Mouse (Mus musculus) midbrain, embryonic 13.5 days (tissue): ENCODE data around the gene Aqp7. TPM values are rescaled to one million over a fixed set of nuclear protein-coding genes. Genes with fewer than 3 reads are reported as not detected.

Source experiments
- ATAC-seq: fragments of 200-750 bp; cut with Nextera tagmentation; 2 replicates; pipeline ENCODE4 v1.8.0; 2017; ENCODE audit warnings: mild to moderate bottlenecking, moderate TSS enrichment, moderate library complexity
- H3K27ac ChIP-seq: fragments of 300-500 bp; sonication (generic); 2 replicates; pipeline ENCODE4 v1.5.1; 2015; ENCODE audit warnings: inconsistent platforms, mild to moderate bottlenecking, moderate library complexity
- H3K27me3 ChIP-seq: fragments of 300-500 bp; sonication (generic); 2 replicates; pipeline ENCODE4 v1.6.1; 2015; ENCODE audit warnings: mild to moderate bottlenecking, inconsistent platforms
- H3K36me3 ChIP-seq: fragments of 300-500 bp; sonication (generic); 2 replicates; pipeline ENCODE4 v1.6.1; 2015; ENCODE audit warnings: mild to moderate bottlenecking, inconsistent platforms
- H3K4me1 ChIP-seq: fragments of 300-500 bp; sonication (generic); replicated peaks from 2 replicates; pipeline ENCODE4 v1.6.1; 2015; ENCODE audit warnings: inconsistent platforms
- H3K4me2 ChIP-seq: fragments of 300-500 bp; sonication (generic); replicated peaks from 2 replicates; pipeline ENCODE4 v1.6.1; 2015; ENCODE audit warnings: moderate library complexity, mild to moderate bottlenecking, inconsistent platforms
- H3K4me3 ChIP-seq: fragments of 300-500 bp; sonication (generic); replicated peaks from 2 replicates; pipeline ENCODE4 v1.5.1; 2015; ENCODE audit warnings: mild to moderate bottlenecking, inconsistent platforms
- H3K9ac ChIP-seq: fragments of 300-500 bp; sonication (generic); replicated peaks from 2 replicates; pipeline ENCODE4 v1.6.1; 2015; ENCODE audit warnings: mild to moderate bottlenecking, inconsistent platforms
- H3K9me3 ChIP-seq: fragments of 300-500 bp; sonication (generic); 2 replicates; pipeline ENCODE4 v1.6.1; 2016; ENCODE audit warnings: mild to moderate bottlenecking, inconsistent platforms
- WGBS: fragments of 180-500 bp; shearing (Covaris S2); methylation state at CpG from one replicate; pipeline ENCODE4 v1.1.7; 2015; 5-methylcytosine and 5-hydroxymethylcytosine counted together
- polyA plus RNA-seq: library from polyadenylated mRNA; unstranded; fragments of >200 nt; fragmentation: Nextera tagmentation; extraction: Ambion mirVana; gene quantifications from 2 replicates; pipeline ENCODE4 v1.2.1, GENCODE M21; 2015

The Aqp7 gene
- polyA plus RNA-seq = 0.15 TPM in 1 of 2 replicates, not detected in the other

GRCm38 (mm10) chr4:41047524-41048271 lies at the start of gene Aqp7:
Gene Aqp7 (minus strand): TSS chr4:41048139.
- no peaks in the 10 kb centered on the region for H3K9me3 ChIP-seq
- peaks cover 4% of the 10 kb centered on the region; the same call in 1 of the 2 replicates for H3K4me1 ChIP-seq
- H3K4me3 ChIP-seq = no peak within 1 kb of the TSS
- H3K36me3 ChIP-seq = no peaks in the 10 kb centered on the region
- H3K4me2 ChIP-seq = no peak within 1 kb of the TSS
- 47% methylated on average over 9 of the region's 9 CpGs for WGBS
- no peak within 1 kb of the TSS for H3K27ac ChIP-seq
- no peak within 1 kb of the TSS for H3K9ac ChIP-seq
- ATAC-seq = no peak
- no peaks in the 10 kb centered on the region for H3K27me3 ChIP-seq

- peaks cover 13% of the 10 kb centered on the region for H3K4me1 ChIP-seq
- H3K9me3 ChIP-seq = no peaks in the 10 kb centered on the region
- no peaks in the 10 kb centered on the region for H3K36me3 ChIP-seq
- peaks cover 34% of the 10 kb centered on the region for H3K27me3 ChIP-seq
- H3K27ac ChIP-seq = no peak overlapping the region
- ATAC-seq = no peak
- H3K4me2 ChIP-seq = peak overlapping the region; percentile 90
- 46% methylated on average over 13 of the region's 13 CpGs for WGBS
- peak overlapping the region; percentile 65; the same call in 1 of the 2 replicates for H3K9ac ChIP-seq
- peak overlapping the region; percentile 48; the same call in 1 of the 2 replicates for H3K4me3 ChIP-seq
Measured at GRCm38 (mm10) chr4:41097381-41097780, 49.4 kb upstream of the Aqp7 start.

GRCm38 (mm10) chr4:41096794-41097193 lies 48.9 kb upstream of the Aqp7 start:
- no peaks in the 10 kb centered on the region for H3K36me3 ChIP-seq
- H3K4me2 ChIP-seq = no peak overlapping the region
- peaks cover 34% of the 10 kb centered on the region for H3K27me3 ChIP-seq
- peaks cover 13% of the 10 kb centered on the region for H3K4me1 ChIP-seq
- H3K4me3 ChIP-seq = no peak overlapping the region
- no peak overlapping the region for H3K27ac ChIP-seq
- no peaks in the 10 kb centered on the region for H3K9me3 ChIP-seq
- no peak overlapping the region for H3K9ac ChIP-seq
- no peak for ATAC-seq
- WGBS = 80% methylated on average over 5 of the region's 5 CpGs

DNA sequence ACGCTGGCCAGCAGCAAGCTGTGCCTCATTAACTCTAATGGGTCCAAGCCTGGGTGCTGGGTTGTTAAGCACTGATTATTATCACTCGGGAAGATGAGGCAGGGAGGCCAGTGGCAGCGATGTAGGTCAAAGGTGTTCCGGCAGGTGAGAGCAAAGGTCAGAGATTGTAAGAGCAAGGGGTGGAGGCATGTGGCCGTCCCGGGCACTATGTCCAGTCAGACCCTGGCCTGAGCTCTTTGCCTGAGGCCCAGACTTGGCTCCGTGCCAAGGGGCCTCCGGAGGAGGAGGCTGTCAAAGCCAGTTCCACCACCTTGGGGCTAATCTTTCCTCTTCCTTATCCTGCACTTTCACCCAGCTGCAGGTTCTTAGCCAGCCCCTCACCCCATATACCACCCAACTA lies 48.2 kb upstream of the Aqp7 start:
- 75% methylated on average over 8 of the region's 8 CpGs for WGBS
- no peaks in the 10 kb centered on the region for H3K36me3 ChIP-seq
- peaks cover 13% of the 10 kb centered on the region for H3K4me1 ChIP-seq
- H3K4me3 ChIP-seq = no peak overlapping the region
- no peak overlapping the region for H3K4me2 ChIP-seq
- H3K9me3 ChIP-seq = no peaks in the 10 kb centered on the region
- no peak for ATAC-seq
- H3K27me3 ChIP-seq = peaks cover 34% of the 10 kb centered on the region
- no peak overlapping the region for H3K27ac ChIP-seq
- H3K9ac ChIP-seq = no peak overlapping the region

DNA sequence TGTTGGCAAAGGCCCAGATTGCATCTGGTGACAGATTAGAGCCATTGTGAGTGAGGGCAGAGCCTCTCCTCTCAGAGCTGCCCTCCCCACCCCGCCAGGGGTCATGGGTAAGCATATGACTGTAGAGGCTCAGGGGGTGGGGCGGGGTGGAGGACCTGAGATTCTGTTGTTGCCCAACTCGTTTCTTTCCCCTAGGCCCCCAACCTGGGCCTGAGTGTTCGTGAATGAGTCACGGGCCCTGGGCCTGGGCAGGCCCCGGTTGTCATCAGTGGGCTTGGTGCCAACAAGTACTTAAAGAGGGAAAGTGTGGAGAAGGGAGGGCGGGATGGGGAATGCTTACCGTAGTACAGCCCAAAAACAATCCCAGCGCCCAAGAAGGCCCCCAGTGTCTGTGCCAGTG lies 46.4 kb upstream of the Aqp7 start:
- WGBS = 70% methylated on average over 9 of the region's 9 CpGs
- H3K36me3 ChIP-seq = no peaks in the 10 kb centered on the region
- H3K9me3 ChIP-seq = no peaks in the 10 kb centered on the region
- no peak overlapping the region for H3K4me3 ChIP-seq
- no peak overlapping the region for H3K4me2 ChIP-seq
- no peak overlapping the region for H3K27ac ChIP-seq
- H3K27me3 ChIP-seq = peaks cover 30% of the 10 kb centered on the region
- H3K4me1 ChIP-seq = peaks cover 13% of the 10 kb centered on the region
- no peak overlapping the region for H3K9ac ChIP-seq
- no peak for ATAC-seq

DNA sequence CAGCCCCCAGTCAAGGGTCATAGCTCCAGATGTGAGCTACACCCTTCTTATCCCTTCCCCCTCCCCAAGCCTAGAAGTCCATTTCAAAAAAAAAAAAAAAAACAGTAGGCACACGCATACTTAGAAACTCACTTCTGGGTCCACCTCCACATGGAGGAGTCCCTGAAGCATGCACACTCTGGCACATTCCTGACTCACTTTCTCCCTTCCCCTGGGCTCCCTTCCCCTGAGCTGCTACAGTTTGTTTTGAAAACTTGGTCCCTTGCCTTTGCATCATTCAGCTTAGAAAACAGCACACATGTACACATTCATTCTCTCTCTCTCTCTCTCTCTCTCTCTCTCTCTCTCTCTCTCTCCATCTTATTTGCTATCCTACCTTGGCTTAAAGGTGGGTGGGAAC lies 45.0 kb upstream of the Aqp7 start:
- H3K27ac ChIP-seq = no peak overlapping the region
- peaks cover 6% of the 10 kb centered on the region; the same call in 1 of the 2 replicates for H3K4me1 ChIP-seq
- H3K27me3 ChIP-seq = peaks cover 22% of the 10 kb centered on the region
- no peaks in the 10 kb centered on the region for H3K36me3 ChIP-seq
- no peak for ATAC-seq
- 83% methylated on average over 1 of the region's 1 CpGs for WGBS
- no peak overlapping the region for H3K4me2 ChIP-seq
- no peak overlapping the region for H3K9ac ChIP-seq
- no peak overlapping the region for H3K4me3 ChIP-seq
- no peaks in the 10 kb centered on the region for H3K9me3 ChIP-seq

- H3K27ac ChIP-seq = no peak overlapping the region
- no peak for ATAC-seq
Measured at GRCm38 (mm10) chr4:41091391-41091790, 43.5 kb upstream of the Aqp7 start.

DNA sequence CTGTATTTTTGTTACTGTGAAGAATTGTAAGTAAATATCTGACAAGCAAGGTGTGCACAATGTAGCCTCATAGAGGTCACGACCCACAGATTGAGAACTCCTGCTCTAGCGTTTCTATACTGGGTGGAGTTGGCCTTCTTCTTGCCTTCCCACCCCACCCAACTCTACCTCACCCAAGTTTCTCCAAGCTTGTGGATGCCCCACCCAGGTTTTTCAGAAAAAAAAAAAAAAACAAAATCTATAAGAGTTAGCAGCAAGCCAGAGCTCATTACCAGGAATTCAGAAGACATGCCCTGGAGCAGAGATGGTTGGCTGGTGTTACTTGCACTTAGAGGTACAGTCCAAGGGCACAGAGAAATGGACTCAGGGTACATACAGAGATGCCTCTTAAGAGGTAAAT lies 41.8 kb upstream of the Aqp7 start:
- Histone ChIP-seq H3K36me3 (no peaks in the 10 kb centered on the region), H3K4me2 (no peak overlapping the region), H3K27ac (no peak overlapping the region), H3K9ac (no peak overlapping the region), H3K27me3 (no peaks in the 10 kb centered on the region), H3K4me3 (no peak overlapping the region), H3K4me1 (no peaks in the 10 kb centered on the region), H3K9me3 (no peaks in the 10 kb centered on the region)
- WGBS = 93% methylated on average over 2 of the region's 2 CpGs
- no peak for ATAC-seq

More at GRCm38 (mm10) chr4:41091391-41091790, 43.5 kb upstream of the Aqp7 start:
- no peak overlapping the region for H3K4me3 ChIP-seq
- WGBS = 69% methylated on average over 3 of the region's 3 CpGs
- H3K9me3 ChIP-seq = no peaks in the 10 kb centered on the region
- H3K36me3 ChIP-seq = no peaks in the 10 kb centered on the region
- no peak overlapping the region for H3K4me2 ChIP-seq
- H3K4me1 ChIP-seq = no peaks in the 10 kb centered on the region
- H3K27me3 ChIP-seq = peaks cover 6% of the 10 kb centered on the region
- H3K9ac ChIP-seq = no peak overlapping the region

DNA sequence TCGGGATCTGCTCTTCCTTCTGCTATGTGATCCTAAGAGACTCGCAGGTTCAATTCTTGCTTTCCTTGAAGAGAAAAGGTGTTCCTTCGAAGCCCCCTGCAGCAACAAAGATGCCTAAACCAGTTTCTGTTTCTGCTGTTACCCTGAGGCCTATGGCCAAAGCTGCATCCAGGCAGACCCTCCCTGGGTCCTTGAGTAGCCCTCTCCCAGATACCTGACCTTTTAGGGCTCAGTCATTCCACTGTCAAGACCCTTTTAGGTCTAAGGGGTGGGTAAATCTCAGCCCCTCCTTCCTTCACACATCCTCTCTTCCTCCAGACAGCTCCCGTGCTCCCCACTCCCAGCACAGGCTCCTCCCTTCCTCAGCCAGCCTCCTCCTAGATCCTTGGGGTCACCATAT lies 41.2 kb upstream of the Aqp7 start:
- Histone ChIP-seq H3K27me3 (no peaks in the 10 kb centered on the region), H3K9ac (no peak overlapping the region), H3K4me2 (no peak overlapping the region), H3K4me3 (no peak overlapping the region), H3K36me3 (no peaks in the 10 kb centered on the region), H3K9me3 (no peaks in the 10 kb centered on the region), H3K4me1 (no peaks in the 10 kb centered on the region), H3K27ac (no peak overlapping the region)
- WGBS = 82% methylated on average over 4 of the region's 4 CpGs
- ATAC-seq = no peak

DNA sequence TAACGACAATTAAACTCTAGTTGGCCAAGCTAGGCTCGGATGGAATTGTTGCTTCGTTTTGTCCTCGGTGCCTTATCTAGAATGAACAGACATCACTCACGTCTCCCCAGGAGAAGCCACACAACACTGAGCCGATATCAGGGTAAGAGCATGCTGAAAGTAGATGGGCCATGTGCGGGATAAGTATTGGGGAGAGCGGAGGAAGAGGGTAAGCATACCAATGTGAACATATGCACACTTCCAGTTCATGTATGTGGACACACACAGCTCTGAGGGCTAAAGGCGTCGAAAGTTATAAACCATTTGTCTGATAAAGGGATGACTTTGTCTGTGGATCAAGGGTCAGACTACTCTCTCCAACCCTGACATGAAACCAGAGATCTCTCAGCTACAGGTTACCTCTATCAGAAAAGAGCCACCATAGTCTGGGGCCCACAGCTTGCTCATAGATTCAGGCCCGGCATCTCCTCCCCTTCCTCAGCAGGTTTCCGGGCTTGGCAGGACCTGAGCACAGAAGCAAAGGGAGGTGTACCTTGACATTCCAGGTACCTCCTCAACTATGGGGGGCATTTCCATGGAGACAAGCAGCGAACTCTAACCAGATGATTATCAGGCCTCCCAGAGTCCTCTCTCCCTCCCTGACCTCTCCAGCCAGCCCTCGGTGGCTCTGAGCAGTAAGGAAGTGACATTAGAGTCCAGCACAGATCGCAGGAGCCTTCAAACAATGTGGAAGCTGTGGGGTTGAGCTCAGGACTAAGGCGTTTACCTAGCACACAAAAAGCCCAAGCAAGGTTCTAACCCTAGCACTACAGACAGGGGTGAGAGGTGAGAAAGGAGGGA lies 39.7 kb upstream of the Aqp7 start:
- Histone ChIP-seq H3K4me1 (no peaks in the 10 kb centered on the region), H3K4me3 (no peak overlapping the region), H3K4me2 (no peak overlapping the region), H3K9ac (no peak overlapping the region), H3K27me3 (no peaks in the 10 kb centered on the region), H3K9me3 (no peaks in the 10 kb centered on the region), H3K36me3 (no peaks in the 10 kb centered on the region), H3K27ac (no peak overlapping the region)
- 88% methylated on average over 16 of the region's 16 CpGs for WGBS
- no peak for ATAC-seq

DNA sequence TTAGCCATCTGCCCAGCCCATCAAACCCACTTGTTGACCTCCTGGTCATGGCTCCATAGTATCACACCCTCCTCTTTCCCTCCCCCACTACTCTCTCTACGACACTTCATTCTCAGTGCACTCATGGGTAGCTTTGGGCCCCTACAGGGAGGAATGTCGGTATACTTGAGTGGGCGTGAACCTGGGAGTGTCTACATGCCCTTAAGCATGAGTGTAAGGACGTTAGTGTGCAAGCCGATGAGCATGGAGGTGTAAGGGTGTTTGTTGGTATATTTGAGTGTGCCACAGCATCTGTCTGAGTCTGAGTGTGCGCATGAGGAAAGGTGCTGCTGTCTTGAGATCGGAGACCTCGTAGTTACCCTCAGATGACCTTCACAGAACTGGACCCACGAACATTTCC lies 39.0 kb upstream of the Aqp7 start:
- Histone ChIP-seq H3K4me3 (no peak overlapping the region), H3K9me3 (no peaks in the 10 kb centered on the region), H3K27ac (no peak overlapping the region), H3K4me2 (no peak overlapping the region), H3K9ac (no peak overlapping the region), H3K4me1 (no peaks in the 10 kb centered on the region), H3K36me3 (no peaks in the 10 kb centered on the region), H3K27me3 (no peaks in the 10 kb centered on the region)
- 83% methylated on average over 9 of the region's 9 CpGs for WGBS
- no peak for ATAC-seq

GRCm38 (mm10) chr4:41084819-41085218 lies 36.9 kb upstream of the Aqp7 start:
- Histone ChIP-seq H3K27me3 (no peaks in the 10 kb centered on the region), H3K4me3 (no peak overlapping the region), H3K9me3 (no peaks in the 10 kb centered on the region), H3K4me2 (no peak overlapping the region), H3K27ac (no peak overlapping the region), H3K9ac (no peak overlapping the region), H3K36me3 (no peaks in the 10 kb centered on the region), H3K4me1 (no peaks in the 10 kb centered on the region)
- no peak for ATAC-seq
- WGBS = 92% methylated on average over 4 of the region's 4 CpGs
